8 mouse cellular contexts compared by ENCODE assay signal in the genomic region with DNA sequence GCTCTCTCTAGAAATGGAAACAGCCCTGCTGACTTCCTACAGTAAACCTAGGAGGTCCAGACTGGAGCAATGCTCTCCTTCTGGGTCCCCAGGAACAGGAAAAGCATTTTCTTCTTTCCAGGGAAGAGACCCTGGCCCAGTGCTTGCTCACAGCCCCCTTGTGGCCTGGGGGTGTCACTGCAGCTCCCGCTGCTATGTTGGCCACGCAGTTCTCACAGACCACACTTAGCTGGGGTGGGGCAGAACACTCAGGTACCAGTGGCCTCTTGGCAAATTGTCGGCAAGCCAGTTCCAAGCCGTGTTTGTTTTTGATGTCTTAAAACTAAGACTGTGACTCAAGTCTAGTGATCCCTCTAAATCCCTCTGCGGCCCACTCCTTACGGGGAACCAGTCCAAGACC. TPM values are rescaled to one million over a fixed set of nuclear protein-coding genes. Genes with fewer than 3 reads are reported as not detected.
A peak's percentile ranks its signal among the peaks of the same experiment; 100 is the strongest.
DNase-seq lines count a peak whose midpoint lies in the region; ATAC-seq lines count a peak whose summit lies in the region.

No protein-coding gene starts in this region.

- peak overlapping the region; percentile 55; the same call in 1 of the 2 replicates for H3K4me3 ChIP-seq in intestine, embryonic 14.5 days (ENCODE audit: low read depth, low read length)
- H3K4me3 ChIP-seq in limb, embryonic 10.5 days = peak overlapping the region; percentile 71
- no peak overlapping the region; the same call in 1 of the 2 replicates for H3K4me3 ChIP-seq in midbrain, embryonic 11.5 days (ENCODE audit: low read depth, low read length)

- no peaks in the 10 kb centered on the region for H3K9me3 ChIP-seq in intestine, embryonic 14.5 days (ENCODE audit: control insufficient read depth, low read length)
- H3K9me3 ChIP-seq in limb, embryonic 10.5 days (replicated peaks) = no peaks in the 10 kb centered on the region
- H3K9me3 ChIP-seq in midbrain, embryonic 11.5 days (ENCODE audit: control insufficient read depth, low read length) = no peaks in the 10 kb centered on the region

- DNase-seq in adrenal gland, postnatal 14 days = peak; percentile 85
- peak; percentile 78 for DNase-seq in embryo, embryonic 11 days
- DNase-seq in gastrocnemius, postnatal 4 days (ENCODE audit: low spot score in 2 of 2) = peak; percentile 74 to 75
- DNase-seq in intestine, embryonic 14.5 days (ENCODE audit: low spot score) = peak; percentile 81
- peak; percentile 82 for DNase-seq in limb, embryonic 10.5 days (ENCODE audit: low spot score)
- DNase-seq in midbrain, embryonic 11.5 days (ENCODE audit: low spot score, missing footprints) = peak; percentile 95
- DNase-seq in spleen, adult 12 weeks (ENCODE audit: low spot score) = peak; percentile 36

- H3K36me3 ChIP-seq in intestine, embryonic 14.5 days (ENCODE audit: control insufficient read depth, insufficient read depth, low read length) = no peaks in the 10 kb centered on the region
- H3K36me3 ChIP-seq in limb, embryonic 10.5 days = no peaks in the 10 kb centered on the region
- no peaks in the 10 kb centered on the region for H3K36me3 ChIP-seq in midbrain, embryonic 11.5 days (ENCODE audit: control insufficient read depth, insufficient read depth, low read length)

- ATAC-seq in intestine, embryonic 14.5 days (replicated peaks; ENCODE audit: low FRiP score, low TSS enrichment, low read depth) = no peak
- ATAC-seq in midbrain, embryonic 11.5 days (ENCODE audit: low FRiP score) = no peak
- no peak for ATAC-seq in megakaryocyte-erythroid progenitor cell, adult 5-6 weeks (replicated peaks; ENCODE audit: low FRiP score, low TSS enrichment, poor library complexity, severe bottlenecking)

- H3K27ac ChIP-seq in intestine, embryonic 14.5 days (ENCODE audit: low read depth) = no peak overlapping the region
- no peak overlapping the region for H3K27ac ChIP-seq in limb, embryonic 10.5 days
- H3K27ac ChIP-seq in midbrain, embryonic 11.5 days (ENCODE audit: low read depth, low read length) = no peak overlapping the region

- peaks cover 20% of the 10 kb centered on the region for H3K27me3 ChIP-seq in intestine, embryonic 14.5 days (replicated peaks; ENCODE audit: control insufficient read depth, insufficient read depth, low read length)
- H3K27me3 ChIP-seq in limb, embryonic 10.5 days (ENCODE audit: low read depth, poor library complexity, severe bottlenecking) = peaks cover 37% of the 10 kb centered on the region
- peaks cover 25% of the 10 kb centered on the region for H3K27me3 ChIP-seq in midbrain, embryonic 11.5 days (ENCODE audit: control insufficient read depth, insufficient read depth, low read length)

- WGBS in intestine, embryonic 14.5 days = 36% methylated on average over 6 of the region's 6 CpGs
- WGBS in limb, embryonic 10.5 days = 41% methylated on average over 6 of the region's 6 CpGs
- 40% methylated on average over 6 of the region's 6 CpGs for WGBS in midbrain, embryonic 11.5 days

- no peak overlapping the region for H3K9ac ChIP-seq in intestine, embryonic 14.5 days (ENCODE audit: low read length)
- H3K9ac ChIP-seq in midbrain, embryonic 11.5 days (ENCODE audit: low read length) = no peak overlapping the region

- 0 out of 2 replicates have a peak, but pooled peaks cover 4% of the 10 kb centered on the region for H3K4me1 ChIP-seq in intestine, embryonic 14.5 days (replicated peaks; ENCODE audit: control insufficient read depth, insufficient read depth, low read length)
- H3K4me1 ChIP-seq in limb, embryonic 10.5 days = peaks cover 36% of the 10 kb centered on the region
- H3K4me1 ChIP-seq in midbrain, embryonic 11.5 days (ENCODE audit: control insufficient read depth, insufficient read depth, low read length) = peaks cover 10% of the 10 kb centered on the region

- peak overlapping the region; percentile 99 for H3K4me2 ChIP-seq in intestine, embryonic 14.5 days (ENCODE audit: low read length)
- H3K4me2 ChIP-seq in midbrain, embryonic 11.5 days = peak overlapping the region; percentile 17; the same call in 1 of the 2 replicates

RNA-seq across cellular contexts. Expression of a gene that starts 2.2 kb away (rescaled TPM):
- total RNA-seq in adrenal gland, postnatal 14 days (2021) = 19.6 and 21.5 TPM in 2 replicates
- total RNA-seq in gastrocnemius, postnatal 4 days (2021) = 10 to 100 TPM; 16.7 to 17.9 TPM
- 2.2 and 3.6 TPM in 2 replicates for polyA plus RNA-seq in intestine, embryonic 14.5 days (2014; fragmentation: Nextera tagmentation; extraction: Ambion mirVana)
- polyA plus RNA-seq in limb, embryonic 10.5 days (2016; fragmentation: Nextera tagmentation; extraction: Ambion mirVana) = 1.6 and 2.0 TPM in 2 replicates
- 3.1 and 3.2 TPM in 2 replicates for polyA plus RNA-seq in midbrain, embryonic 11.5 days (2014; fragmentation: Nextera tagmentation; extraction: Ambion mirVana)
- 0.49 and 0.59 TPM in 2 replicates for total RNA-seq in megakaryocyte-erythroid progenitor cell, adult 5-6 weeks (2014; fragmentation: Nextera tagmentation)
- total RNA-seq in megakaryocyte-erythroid progenitor cell, adult 5-6 weeks (2017) = 0.53 TPM in 1 of 2 replicates, not detected in the other

Comparison
In these comparisons a context has a peak if more than half of its experiments do, and no peak if none do; other contexts are left out.
1. DNase-seq: peak in every context shown above with its lines; median percentile 95 in midbrain, embryonic 11.5 days; 85 in adrenal gland, postnatal 14 days; 82 in limb, embryonic 10.5 days; 81 in intestine, embryonic 14.5 days; 78 in embryo, embryonic 11 days; 74 in gastrocnemius, postnatal 4 days; 36 in spleen, adult 12 weeks.
2. RNA of a gene that starts 2.2 kb away (total RNA-seq): 19.6 to 21.5 TPM in adrenal gland, postnatal 14 days and 16.7 to 17.9 TPM in gastrocnemius, postnatal 4 days; 0.49 to 0.59 TPM in megakaryocyte-erythroid progenitor cell, adult 5-6 weeks; every median in the first group is over 10 times any median in the second.